Mouse (Mus musculus) neural tube, embryonic 15.5 days (tissue): ENCODE measurements around the gene Hoxa3. TPM values are rescaled to one million over a fixed set of nuclear protein-coding genes. Genes with fewer than 3 reads are reported as not detected.

Source experiments
- ATAC-seq: fragments of 200-750 bp; cut with Nextera tagmentation; 2 replicates; pipeline ENCODE4 v1.8.0; 2017; ENCODE audit warnings: mild to moderate bottlenecking, moderate TSS enrichment, moderate library complexity; ENCODE audit not compliant: low FRiP score
- H3K27ac ChIP-seq: fragments of 300-500 bp; sonication (generic); replicated peaks from 2 replicates; pipeline ENCODE4 v1.5.1; 2015; ENCODE audit warnings: mild to moderate bottlenecking, inconsistent platforms
- H3K27me3 ChIP-seq: fragments of 300-500 bp; sonication (generic); replicated peaks from 2 replicates; pipeline ENCODE4 v1.6.1; 2015; ENCODE audit warnings: inconsistent platforms
- H3K36me3 ChIP-seq: fragments of 300-500 bp; sonication (generic); 2 replicates; pipeline ENCODE4 v1.6.1; 2015; ENCODE audit warnings: inconsistent platforms
- H3K4me1 ChIP-seq: fragments of 300-500 bp; sonication (generic); 2 replicates; pipeline ENCODE4 v1.6.1; 2015; ENCODE audit warnings: inconsistent platforms
- H3K4me2 ChIP-seq: fragments of 300-500 bp; sonication (generic); 2 replicates; pipeline ENCODE4 v1.6.1; 2015; ENCODE audit warnings: inconsistent platforms, mild to moderate bottlenecking, moderate library complexity
- H3K4me3 ChIP-seq: fragments of 300-500 bp; sonication (generic); replicated peaks from 2 replicates; pipeline ENCODE4 v1.5.1; 2015; ENCODE audit warnings: mild to moderate bottlenecking, inconsistent platforms
- H3K9ac ChIP-seq: fragments of 300-500 bp; sonication (generic); replicated peaks from 2 replicates; pipeline ENCODE4 v1.6.1; 2015; ENCODE audit warnings: mild to moderate bottlenecking, inconsistent platforms
- H3K9me3 ChIP-seq: fragments of 300-500 bp; sonication (generic); replicated peaks from 2 replicates; pipeline ENCODE4 v1.6.1; 2016; ENCODE audit warnings: inconsistent platforms
- WGBS: fragments of 180-500 bp; shearing (Covaris S2); methylation state at CpG from one replicate; pipeline ENCODE4 v1.1.7; 2015; ENCODE audit warnings: mixed read lengths; 5-methylcytosine and 5-hydroxymethylcytosine counted together
- polyA plus RNA-seq: library from polyadenylated mRNA; unstranded; fragments of >200 nt; fragmentation: Nextera tagmentation; extraction: Ambion mirVana; gene quantifications from 2 replicates; pipeline ENCODE4 v1.2.1, GENCODE M21; 2015

The Hoxa3 gene
- polyA plus RNA-seq, 1 experiment from 2014 or later: 14.6 TPM

- Histone ChIP-seq H3K9ac (no peak overlapping the region; the same call in 1 of the 2 replicates), H3K27me3 (no peaks in the 10 kb centered on the region), H3K27ac (peak overlapping the region; percentile 68), H3K4me1 (peaks cover 87% of the 10 kb centered on the region), H3K9me3 (no peaks in the 10 kb centered on the region), H3K4me2 (peak overlapping the region; percentile 35; the same call in 1 of the 2 replicates), H3K4me3 (no peak overlapping the region), H3K36me3 (peaks cover 3% of the 10 kb centered on the region; the same call in 1 of the 2 replicates)
- no peak for ATAC-seq
- 17% methylated on average over 10 of the region's 10 CpGs for WGBS
These were observed 29.6 kb downstream of the Hoxa3 start for GRCm38 (mm10) chr6:52183311-52184080.

- Histone ChIP-seq H3K9me3 (no peaks in the 10 kb centered on the region), H3K4me3 (no peak overlapping the region), H3K27ac (peak overlapping the region; percentile 68), H3K4me1 (peaks cover 87% of the 10 kb centered on the region), H3K4me2 (0 out of 2 replicates have a peak overlapping the region, but pooled peaks have one; percentile 35), H3K9ac (no peak overlapping the region), H3K27me3 (no peaks in the 10 kb centered on the region), H3K36me3 (peaks cover 3% of the 10 kb centered on the region; the same call in 1 of the 2 replicates)
- ATAC-seq: no peak
- 26% methylated on average over 1 of the region's 1 CpGs for WGBS
These were observed 30.3 kb downstream of the Hoxa3 start for GRCm38 (mm10) chr6:52182793-52183192.

GRCm38 (mm10) chr6:52182030-52182429, 31.1 kb downstream of the Hoxa3 start:
- no peak overlapping the region for H3K4me3 ChIP-seq

GRCm38 (mm10) chr6:52180726-52181125, 32.4 kb downstream of the Hoxa3 start:
- H3K9me3 ChIP-seq: no peaks in the 10 kb centered on the region
- H3K9ac ChIP-seq: peak overlapping the region; percentile 41; the same call in 1 of the 2 replicates
- 32% methylated on average over 3 of the region's 3 CpGs for WGBS
- 0 out of 2 replicates have a peak overlapping the region, but pooled peaks have one; percentile 46 for H3K4me3 ChIP-seq
- no peaks in the 10 kb centered on the region; the same call in 1 of the 2 replicates for H3K36me3 ChIP-seq
- no peak for ATAC-seq
- peaks cover 92% of the 10 kb centered on the region for H3K4me1 ChIP-seq
- H3K27ac ChIP-seq: peak overlapping the region; percentile 88
- no peaks in the 10 kb centered on the region for H3K27me3 ChIP-seq
- peak overlapping the region; percentile 63 for H3K4me2 ChIP-seq

More at GRCm38 (mm10) chr6:52182030-52182429, 31.1 kb downstream of the Hoxa3 start:
- Histone ChIP-seq H3K27ac (no peak overlapping the region; the same call in 1 of the 2 replicates), H3K9me3 (no peaks in the 10 kb centered on the region), H3K4me1 (peaks cover 87% of the 10 kb centered on the region), H3K4me2 (no peak overlapping the region), H3K27me3 (no peaks in the 10 kb centered on the region), H3K36me3 (peaks cover 3% of the 10 kb centered on the region; the same call in 1 of the 2 replicates), H3K9ac (no peak overlapping the region)
- ATAC-seq: no peak
- 34% methylated on average over 2 of the region's 2 CpGs for WGBS

GRCm38 (mm10) chr6:52180213-52180710, 32.9 kb downstream of the Hoxa3 start:
- Histone ChIP-seq H3K27me3 (no peaks in the 10 kb centered on the region), H3K4me1 (peaks cover 91% of the 10 kb centered on the region), H3K9ac (peak overlapping the region; percentile 41), H3K36me3 (no peaks in the 10 kb centered on the region; the same call in 1 of the 2 replicates), H3K9me3 (no peaks in the 10 kb centered on the region), H3K4me2 (peak overlapping the region; percentile 63), H3K27ac (peak overlapping the region; percentile 88), H3K4me3 (peak overlapping the region; percentile 46)
- no peak for ATAC-seq
- 12% methylated on average over 11 of the region's 11 CpGs for WGBS

GRCm38 (mm10) chr6:52179690-52180089, 33.4 kb downstream of the Hoxa3 start:
- ATAC-seq: no peak
- 8% methylated on average over 10 of the region's 10 CpGs for WGBS
- H3K36me3 ChIP-seq: no peaks in the 10 kb centered on the region; the same call in 1 of the 2 replicates
- H3K9ac ChIP-seq: peak overlapping the region; percentile 41
- peak overlapping the region; percentile 88 for H3K27ac ChIP-seq
- no peaks in the 10 kb centered on the region for H3K27me3 ChIP-seq
- no peaks in the 10 kb centered on the region for H3K9me3 ChIP-seq
- H3K4me3 ChIP-seq: peak overlapping the region; percentile 46
- peak overlapping the region; percentile 63 for H3K4me2 ChIP-seq
- peaks cover 91% of the 10 kb centered on the region for H3K4me1 ChIP-seq

- ATAC-seq: no peak
- peaks cover 86% of the 10 kb centered on the region for H3K4me1 ChIP-seq
- peak overlapping the region; percentile 41 for H3K9ac ChIP-seq
- H3K4me3 ChIP-seq: peak overlapping the region; percentile 46
- no peaks in the 10 kb centered on the region; the same call in 1 of the 2 replicates for H3K36me3 ChIP-seq
- peak overlapping the region; percentile 88 for H3K27ac ChIP-seq
- WGBS: 10% methylated on average over 4 of the region's 4 CpGs
- H3K4me2 ChIP-seq: peak overlapping the region; percentile 63
- H3K9me3 ChIP-seq: no peaks in the 10 kb centered on the region
- no peaks in the 10 kb centered on the region for H3K27me3 ChIP-seq
These were observed 34.0 kb downstream of the Hoxa3 start for GRCm38 (mm10) chr6:52178918-52179665.

GRCm38 (mm10) chr6:52177806-52178205, 35.3 kb downstream of the Hoxa3 start:
- H3K27me3 ChIP-seq: no peaks in the 10 kb centered on the region
- H3K4me1 ChIP-seq: peaks cover 83% of the 10 kb centered on the region
- peak overlapping the region; percentile 88 for H3K27ac ChIP-seq
- H3K4me3 ChIP-seq: peak overlapping the region; percentile 46
- no peaks in the 10 kb centered on the region for H3K9me3 ChIP-seq
- 10% methylated on average over 9 of the region's 9 CpGs for WGBS
- no peaks in the 10 kb centered on the region for H3K36me3 ChIP-seq
- no peak for ATAC-seq
- peak overlapping the region; percentile 63 for H3K4me2 ChIP-seq
- peak overlapping the region; percentile 58 for H3K9ac ChIP-seq

- Histone ChIP-seq H3K36me3 (no peaks in the 10 kb centered on the region), H3K9ac (peak within 1 kb of the TSS; percentile 58), H3K27ac (peak within 1 kb of the TSS; percentile 88), H3K9me3 (no peaks in the 10 kb centered on the region), H3K4me1 (peaks cover 86% of the 10 kb centered on the region), H3K4me3 (peak within 1 kb of the TSS; percentile 46), H3K27me3 (no peaks in the 10 kb centered on the region), H3K4me2 (peak within 1 kb of the TSS; percentile 63)
- no peak for ATAC-seq
- WGBS: 10% methylated on average over 36 of the region's 36 CpGs
These were observed 35.9 kb downstream of the Hoxa3 start, which contains the start of gene 5730596B20Rik for GRCm38 (mm10) chr6:52177061-52177735. Gene 5730596B20Rik, plus strand, starts transcription at chr6:52177498.

GRCm38 (mm10) chr6:52176391-52176790, 36.7 kb downstream of the Hoxa3 start:
- no peak for ATAC-seq

GRCm38 (mm10) chr6:52175864-52176263, 37.3 kb downstream of the Hoxa3 start:
- Histone ChIP-seq H3K27me3 (no peaks in the 10 kb centered on the region), H3K9me3 (no peaks in the 10 kb centered on the region), H3K27ac (peak overlapping the region; percentile 88), H3K4me1 (peaks cover 90% of the 10 kb centered on the region), H3K4me2 (peak overlapping the region; percentile 63), H3K9ac (peak overlapping the region; percentile 58), H3K36me3 (no peaks in the 10 kb centered on the region), H3K4me3 (peak overlapping the region; percentile 46)
- WGBS: 1% methylated on average over 20 of the region's 35 CpGs
- 0 out of 2 replicates have a peak, but pooled peaks have one; percentile 15 for ATAC-seq

More at GRCm38 (mm10) chr6:52176391-52176790, 36.7 kb downstream of the Hoxa3 start:
- 9% methylated on average over 6 of the region's 6 CpGs for WGBS
- H3K4me1 ChIP-seq: peaks cover 90% of the 10 kb centered on the region
- H3K4me3 ChIP-seq: peak overlapping the region; percentile 46
- H3K36me3 ChIP-seq: no peaks in the 10 kb centered on the region
- peak overlapping the region; percentile 58 for H3K9ac ChIP-seq
- peak overlapping the region; percentile 63 for H3K4me2 ChIP-seq
- H3K27ac ChIP-seq: peak overlapping the region; percentile 88
- H3K27me3 ChIP-seq: no peaks in the 10 kb centered on the region
- H3K9me3 ChIP-seq: no peaks in the 10 kb centered on the region
